Mouse (Mus musculus) stomach, embryonic 14.5 days (tissue): ENCODE results near the gene Phactr1. TPM values are rescaled to one million over a fixed set of nuclear protein-coding genes. Genes with fewer than 3 reads are reported as not detected.

Experiments
- ATAC-seq: fragments of 200-750 bp; cut with Nextera tagmentation; 2 replicates; pipeline ENCODE4 v1.8.0; 2017; ENCODE audit warnings: low read depth, moderate TSS enrichment; ENCODE audit not compliant: insufficient number of reproducible peaks, insufficient read depth, low FRiP score
- H3K27ac ChIP-seq: fragments of 300-500 bp; sonication (generic); 2 replicates; pipeline ENCODE4 v1.5.1; 2014; ENCODE audit warnings: mild to moderate bottlenecking, low read length, moderate library complexity, mixed read lengths
- H3K27me3 ChIP-seq: fragments of 300-500 bp; sonication (generic); 2 replicates; pipeline ENCODE4 v1.6.1; 2014; ENCODE audit warnings: low read length, control low read depth, mixed read lengths; ENCODE audit not compliant: control insufficient read depth, insufficient read depth
- H3K36me3 ChIP-seq: fragments of 300-500 bp; sonication (generic); 2 replicates; pipeline ENCODE4 v1.6.1; 2014; ENCODE audit warnings: mild to moderate bottlenecking, control low read depth, low read length, moderate library complexity, mixed read lengths; ENCODE audit not compliant: control insufficient read depth, insufficient read depth
- H3K4me1 ChIP-seq: fragments of 300-500 bp; sonication (generic); 2 replicates; pipeline ENCODE4 v1.6.1; 2014; ENCODE audit warnings: low read length, control low read depth, mixed read lengths; ENCODE audit not compliant: control insufficient read depth, insufficient read depth
- H3K4me2 ChIP-seq: fragments of 300-500 bp; sonication (generic); replicated peaks from 2 replicates; pipeline ENCODE4 v1.6.1; 2014; ENCODE audit warnings: low read depth, low read length, control low read depth
- H3K4me3 ChIP-seq: fragments of 300-500 bp; sonication (generic); 2 replicates; pipeline ENCODE4 v1.5.1; 2014; ENCODE audit warnings: low read depth, low read length, control low read depth
- H3K9ac ChIP-seq: fragments of 300-500 bp; sonication (generic); replicated peaks from 2 replicates; pipeline ENCODE4 v1.6.1; 2014; ENCODE audit warnings: low read depth, mild to moderate bottlenecking, control low read depth, low read length, moderate library complexity, mixed read lengths
- H3K9me3 ChIP-seq: fragments of 300-500 bp; sonication (generic); 2 replicates; pipeline ENCODE4 v1.6.1; 2016; ENCODE audit warnings: low read depth, low read length, control low read depth; ENCODE audit not compliant: control insufficient read depth
- whole genome bisulfite sequencing: fragments of 180-500 bp; shearing (Covaris S2); extraction: QIAGEN DNeasy Blood & Tissue Kit; methylation state at CpG from one replicate; pipeline ENCODE4 v1.1.7; 2014; 5-methylcytosine and 5-hydroxymethylcytosine counted together
- polyA plus RNA-seq: library from polyadenylated mRNA; unstranded; fragments of >200 nt; fragmentation: Nextera tagmentation; extraction: Ambion mirVana; gene quantifications from 2 replicates; pipeline ENCODE4 v1.2.1, GENCODE M21; 2014

The Phactr1 gene
- polyA plus RNA-seq, 1 experiment from 2014 or later = 8.0 TPM

DNA sequence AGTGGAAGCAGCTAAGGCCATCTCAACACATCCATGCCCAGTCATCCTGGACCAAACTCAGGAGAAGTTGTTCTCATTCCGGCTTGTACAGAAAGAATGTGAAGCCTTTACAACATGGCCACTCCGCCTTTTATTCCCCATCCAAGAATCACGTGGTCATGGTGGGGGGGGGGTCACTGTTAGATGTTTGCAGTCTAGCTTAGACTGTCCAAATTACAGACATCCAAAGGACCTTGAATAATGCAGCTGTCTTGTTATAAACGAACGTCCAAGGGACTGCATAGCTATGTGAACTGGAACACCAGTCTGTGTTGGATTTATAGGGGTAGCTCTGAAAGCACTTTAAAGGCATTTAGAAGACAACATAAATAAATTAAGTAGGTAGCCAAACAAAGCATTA lies 328.0 kb downstream of the Phactr1 start:
- no peak overlapping the region for H3K4me3 ChIP-seq
- ATAC-seq = no peak
- H3K36me3 ChIP-seq = no peaks in the 10 kb centered on the region
- WGBS = 57% methylated on average over 5 of the region's 5 CpGs
- no peaks in the 10 kb centered on the region for H3K9me3 ChIP-seq
- H3K27ac ChIP-seq = no peak overlapping the region
- no peak overlapping the region for H3K9ac ChIP-seq
- H3K4me2 ChIP-seq = no peak overlapping the region
- 0 out of 2 replicates have a peak, but pooled peaks cover 5% of the 10 kb centered on the region for H3K4me1 ChIP-seq
- H3K27me3 ChIP-seq = no peaks in the 10 kb centered on the region

DNA sequence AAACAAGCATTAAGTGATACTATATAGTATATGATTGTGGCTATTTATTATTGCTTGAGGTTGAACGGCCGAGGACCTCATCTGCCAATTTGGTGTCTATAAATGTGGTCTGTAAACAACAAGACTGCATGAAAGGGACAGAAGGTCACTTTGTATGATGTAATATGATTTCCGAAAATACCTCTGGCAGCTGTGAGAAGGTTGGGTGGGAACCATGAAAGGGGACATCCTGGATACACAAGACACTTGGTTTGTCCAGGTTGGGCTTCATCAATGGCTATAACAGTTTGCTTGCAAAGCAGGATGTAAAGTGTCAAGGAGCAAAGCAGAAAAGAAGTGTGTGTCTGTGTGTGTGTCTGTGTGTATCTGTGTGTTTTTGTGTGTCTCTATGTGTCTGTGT lies 329.2 kb downstream of the Phactr1 start:
- 81% methylated on average over 3 of the region's 3 CpGs for WGBS
- Histone ChIP-seq H3K36me3 (no peaks in the 10 kb centered on the region), H3K4me1 (0 out of 2 replicates have a peak, but pooled peaks cover 5% of the 10 kb centered on the region), H3K9me3 (no peaks in the 10 kb centered on the region), H3K4me2 (no peak overlapping the region), H3K27ac (no peak overlapping the region), H3K9ac (no peak overlapping the region), H3K27me3 (no peaks in the 10 kb centered on the region), H3K4me3 (no peak overlapping the region)
- no peak for ATAC-seq

DNA sequence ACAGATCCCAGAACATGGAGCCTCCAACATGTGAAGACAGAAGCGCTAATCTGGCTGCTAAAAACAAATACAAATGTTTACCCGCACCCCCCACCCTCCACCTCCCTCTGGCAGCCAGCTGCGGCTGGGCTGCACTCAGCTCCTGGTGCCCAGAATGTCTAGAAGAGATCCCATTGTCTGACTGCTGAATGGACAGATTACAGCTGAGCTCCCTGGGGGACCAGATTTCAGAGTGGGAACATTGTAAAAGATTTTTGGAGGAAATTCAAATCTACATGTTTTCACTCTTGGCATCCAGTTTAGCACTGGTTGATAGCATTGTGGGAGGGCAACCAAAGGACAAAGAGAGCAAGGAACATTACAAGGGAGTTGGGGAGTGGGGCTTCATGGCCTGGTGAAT lies 331.1 kb downstream of the Phactr1 start:
- no peak overlapping the region for H3K4me3 ChIP-seq
- no peaks in the 10 kb centered on the region for H3K36me3 ChIP-seq
- 62% methylated on average over 3 of the region's 3 CpGs for WGBS
- H3K9me3 ChIP-seq = no peaks in the 10 kb centered on the region
- H3K4me2 ChIP-seq = no peak overlapping the region
- H3K27ac ChIP-seq = no peak overlapping the region
- no peaks in the 10 kb centered on the region for H3K27me3 ChIP-seq
- no peak for ATAC-seq
- no peaks in the 10 kb centered on the region for H3K4me1 ChIP-seq
- no peak overlapping the region for H3K9ac ChIP-seq

DNA sequence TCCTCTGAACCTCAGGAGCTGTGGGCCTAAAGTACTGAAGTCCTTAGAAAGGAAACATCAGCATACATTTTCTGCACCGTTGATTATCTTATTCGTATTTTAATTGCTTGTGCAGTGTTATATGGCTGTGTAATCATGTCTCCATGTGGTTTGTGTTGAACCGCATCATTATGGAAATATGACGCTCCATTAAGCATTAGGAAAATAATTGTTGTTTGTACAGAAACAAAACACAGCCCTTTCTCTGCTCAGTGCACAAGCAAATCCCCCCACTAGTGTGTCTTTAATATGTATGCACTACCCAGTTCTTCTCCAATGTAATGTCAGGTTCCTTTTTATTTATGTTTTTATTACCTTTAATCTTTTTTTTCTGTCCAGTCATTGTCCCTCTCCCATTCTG lies 333.6 kb downstream of the Phactr1 start:
- Histone ChIP-seq H3K36me3 (no peaks in the 10 kb centered on the region), H3K27me3 (no peaks in the 10 kb centered on the region), H3K9me3 (no peaks in the 10 kb centered on the region), H3K9ac (no peak overlapping the region), H3K4me2 (no peak overlapping the region), H3K4me1 (no peaks in the 10 kb centered on the region), H3K27ac (no peak overlapping the region), H3K4me3 (no peak overlapping the region)
- ATAC-seq = no peak
- WGBS = 91% methylated on average over 4 of the region's 4 CpGs

DNA sequence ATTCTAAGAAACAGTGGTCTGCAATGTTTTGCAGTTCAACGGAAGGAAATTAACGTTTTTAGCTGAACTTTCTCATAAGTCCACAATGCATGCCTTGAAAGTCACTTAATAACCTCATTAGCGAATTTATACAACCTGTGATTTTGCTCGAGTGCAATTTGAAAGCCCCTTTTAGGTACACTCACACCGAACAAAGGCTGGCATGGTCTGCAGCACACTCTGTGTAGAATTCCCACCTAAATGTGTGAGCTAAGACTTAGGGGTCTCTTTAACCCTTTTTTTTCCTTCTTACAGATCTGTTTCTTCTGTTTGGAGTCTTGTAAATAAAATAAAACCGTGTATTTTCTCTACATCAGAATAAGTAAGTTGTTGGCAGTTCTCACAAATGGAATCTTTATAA lies 335.3 kb downstream of the Phactr1 start:
- no peak overlapping the region for H3K4me3 ChIP-seq
- H3K4me1 ChIP-seq = no peaks in the 10 kb centered on the region
- no peaks in the 10 kb centered on the region for H3K36me3 ChIP-seq
- H3K9me3 ChIP-seq = no peaks in the 10 kb centered on the region
- no peak for ATAC-seq
- H3K27me3 ChIP-seq = no peaks in the 10 kb centered on the region
- no peak overlapping the region for H3K9ac ChIP-seq
- H3K4me2 ChIP-seq = no peak overlapping the region
- WGBS = 72% methylated on average over 6 of the region's 6 CpGs
- no peak overlapping the region for H3K27ac ChIP-seq

DNA sequence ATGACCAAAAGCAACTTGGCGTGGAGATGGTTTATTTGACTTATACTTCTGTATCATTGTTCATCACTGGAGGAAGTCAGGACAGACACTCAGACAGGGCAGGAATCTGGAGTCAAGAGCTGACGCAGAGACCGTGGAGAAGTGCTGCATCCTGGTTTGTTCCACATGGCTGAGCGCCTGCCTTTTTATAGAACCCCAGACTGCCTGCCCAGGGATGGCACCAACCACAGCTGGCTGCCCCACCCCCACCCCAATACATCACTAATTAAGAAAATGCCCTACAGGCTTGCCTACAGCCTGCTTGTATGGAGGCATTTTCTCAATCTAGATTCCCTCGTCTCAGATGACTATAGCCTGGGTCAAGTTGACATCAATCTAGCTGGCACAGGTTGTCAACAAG lies 338.4 kb downstream of the Phactr1 start:
- H3K9me3 ChIP-seq = no peaks in the 10 kb centered on the region
- no peak for ATAC-seq
- 83% methylated on average over 5 of the region's 5 CpGs for WGBS
- no peaks in the 10 kb centered on the region for H3K27me3 ChIP-seq
- H3K4me2 ChIP-seq = no peak overlapping the region
- no peak overlapping the region for H3K9ac ChIP-seq
- H3K27ac ChIP-seq = no peak overlapping the region
- no peaks in the 10 kb centered on the region for H3K36me3 ChIP-seq
- H3K4me3 ChIP-seq = no peak overlapping the region
- H3K4me1 ChIP-seq = no peaks in the 10 kb centered on the region

DNA sequence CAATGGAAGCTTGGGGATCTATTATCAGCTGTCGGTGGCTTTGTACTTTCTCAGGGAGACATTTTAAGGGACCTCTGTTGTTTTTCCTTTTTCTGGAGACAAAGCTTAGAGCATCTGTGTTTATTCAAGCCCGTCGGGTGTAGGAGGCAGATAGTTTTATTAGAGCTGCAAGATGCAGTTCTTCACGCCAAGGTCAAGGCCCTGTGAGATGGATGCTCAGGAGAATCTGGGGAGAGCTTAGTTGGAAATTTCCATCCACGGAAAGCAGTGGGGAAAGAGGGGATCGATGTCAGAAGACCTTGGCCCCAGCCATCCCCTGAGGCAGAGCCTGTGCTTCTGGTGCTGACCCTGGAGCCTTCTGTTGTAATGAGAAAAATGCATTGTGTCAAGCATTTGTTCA lies 340.6 kb downstream of the Phactr1 start:
- ATAC-seq = no peak
- Histone ChIP-seq H3K36me3 (no peaks in the 10 kb centered on the region), H3K27ac (no peak overlapping the region), H3K9ac (no peak overlapping the region), H3K4me2 (no peak overlapping the region), H3K4me1 (no peaks in the 10 kb centered on the region), H3K4me3 (no peak overlapping the region), H3K9me3 (no peaks in the 10 kb centered on the region), H3K27me3 (no peaks in the 10 kb centered on the region)
- WGBS = 62% methylated on average over 6 of the region's 6 CpGs

DNA sequence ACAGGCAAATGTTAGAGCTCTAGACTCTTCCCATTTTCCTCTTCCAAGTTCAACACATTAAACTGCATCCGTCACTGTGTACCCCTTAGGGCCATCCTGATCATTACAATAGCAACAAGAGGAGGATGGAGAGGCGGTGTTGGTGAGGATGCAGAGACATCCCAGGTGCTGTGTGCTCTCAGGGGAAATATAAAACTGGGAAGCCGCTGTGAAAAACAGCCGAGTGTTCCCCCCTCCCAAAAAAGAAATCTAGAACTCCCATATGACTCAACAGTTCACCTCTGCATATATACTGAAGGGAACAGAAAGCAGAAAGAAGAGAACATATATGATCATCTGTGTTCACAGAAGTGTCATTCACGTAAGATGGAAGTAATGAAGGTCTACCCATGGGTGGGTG lies 342.6 kb downstream of the Phactr1 start:
- Histone ChIP-seq H3K27ac (no peak overlapping the region), H3K9me3 (no peaks in the 10 kb centered on the region), H3K4me1 (no peaks in the 10 kb centered on the region), H3K4me3 (no peak overlapping the region), H3K27me3 (no peaks in the 10 kb centered on the region), H3K4me2 (no peak overlapping the region), H3K36me3 (no peaks in the 10 kb centered on the region), H3K9ac (no peak overlapping the region)
- no peak for ATAC-seq
- 86% methylated on average over 5 of the region's 5 CpGs for WGBS

DNA sequence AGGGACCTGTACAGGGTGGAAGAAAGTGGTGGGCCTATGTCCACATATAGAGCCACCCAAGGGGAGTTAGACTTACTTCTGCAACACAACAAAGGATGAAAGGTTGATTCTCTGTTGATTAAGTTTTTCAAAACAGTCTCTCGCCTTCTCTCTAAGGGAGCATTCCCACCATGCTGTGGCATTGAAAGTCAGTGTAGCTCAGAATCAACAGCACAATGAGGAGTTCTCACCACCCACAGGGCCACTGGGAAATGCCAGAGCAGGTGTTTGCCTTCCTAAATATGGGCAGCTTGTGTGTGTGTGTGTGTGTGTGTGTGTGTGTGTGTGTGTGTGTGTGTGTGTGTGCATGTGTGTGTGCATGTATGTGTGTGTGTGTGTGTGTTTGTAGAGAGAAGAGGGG lies 347.1 kb downstream of the Phactr1 start:
- WGBS = 67% methylated on average over 1 of the region's 1 CpGs
- Histone ChIP-seq H3K36me3 (no peaks in the 10 kb centered on the region), H3K4me2 (no peak overlapping the region), H3K9ac (no peak overlapping the region), H3K27me3 (no peaks in the 10 kb centered on the region), H3K4me1 (no peaks in the 10 kb centered on the region), H3K9me3 (no peaks in the 10 kb centered on the region), H3K27ac (no peak overlapping the region), H3K4me3 (no peak overlapping the region)
- no peak for ATAC-seq
